Mouse (Mus musculus): Measurements from ENCODE around the gene Selenof. TPM values are rescaled to one million over a fixed set of nuclear protein-coding genes. Genes with fewer than 3 reads are reported as not detected.

Selenof gene
- polyA plus RNA-seq, 1 experiment from 2014 or later = 413 TPM

GRCm38 (mm10) chr3:144565212-144565611, 4.9 kb upstream of the Selenof start:
- Histone ChIP-seq H3K27ac (ENCODE audit: poor library complexity, severe bottlenecking) (no peak overlapping the region), H3K36me3 (no peaks in the 10 kb centered on the region), H3K4me2 (no peak overlapping the region), H3K27me3 (replicated peaks) (no peaks in the 10 kb centered on the region), H3K4me1 (replicated peaks) (peaks cover 31% of the 10 kb centered on the region), H3K9me3 (replicated peaks) (no peaks in the 10 kb centered on the region), H3K9ac (no peak overlapping the region), H3K4me3 (no peak overlapping the region)
- WGBS = 68% methylated on average over 7 of the region's 7 CpGs
- ATAC-seq (ENCODE audit: insufficient number of reproducible peaks, low FRiP score) = no peak

DNA sequence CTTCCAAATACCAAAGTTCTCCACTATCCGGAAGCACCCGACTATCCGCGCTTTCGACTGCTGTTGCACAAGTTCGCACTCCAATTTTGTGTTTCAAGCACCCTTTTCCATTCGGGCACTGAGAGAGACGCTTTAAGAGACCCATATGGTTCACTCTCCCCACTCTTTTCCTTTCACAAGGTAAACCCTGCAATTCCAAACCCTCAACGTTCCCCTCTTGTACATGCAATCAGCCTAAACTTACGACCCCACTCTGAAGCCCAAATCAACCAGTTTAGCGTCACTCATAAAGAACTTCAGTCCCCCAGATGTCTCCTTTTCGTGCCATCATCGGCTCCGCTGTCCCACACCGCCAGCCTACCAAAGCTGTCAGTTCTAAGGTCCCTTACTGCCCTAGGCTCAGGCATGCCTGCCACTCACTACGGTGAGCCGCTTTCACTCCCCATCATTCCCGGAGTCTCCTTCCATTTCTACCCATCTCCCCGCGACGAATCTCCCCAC, 1.2 kb upstream of the Selenof start:
- Histone ChIP-seq H3K36me3 (peaks cover 9% of the 10 kb centered on the region), H3K4me2 (peak overlapping the region; percentile 98), H3K4me1 (replicated peaks) (peaks cover 27% of the 10 kb centered on the region), H3K9ac (peak overlapping the region; percentile 86), H3K27ac (ENCODE audit: poor library complexity, severe bottlenecking) (peak overlapping the region; percentile 81), H3K4me3 (peak overlapping the region; percentile 81), H3K9me3 (replicated peaks) (no peaks in the 10 kb centered on the region), H3K27me3 (replicated peaks) (no peaks in the 10 kb centered on the region)
- WGBS = under 1% methylated on average over 21 of the region's 21 CpGs
- no peak for ATAC-seq (ENCODE audit: insufficient number of reproducible peaks, low FRiP score)

GRCm38 (mm10) chr3:144569401-144569971, 618 bp upstream of the Selenof start:
- peak overlapping the region; percentile 98 for H3K4me2 ChIP-seq
- peak overlapping the region; percentile 81 for H3K27ac ChIP-seq (ENCODE audit: poor library complexity, severe bottlenecking)
- H3K4me3 ChIP-seq = peak overlapping the region; percentile 81
- H3K9me3 ChIP-seq (replicated peaks) = no peaks in the 10 kb centered on the region
- H3K4me1 ChIP-seq (replicated peaks) = peaks cover 30% of the 10 kb centered on the region
- peaks cover 12% of the 10 kb centered on the region for H3K36me3 ChIP-seq
- ATAC-seq (ENCODE audit: insufficient number of reproducible peaks, low FRiP score) = peak; percentile 16
- H3K27me3 ChIP-seq (replicated peaks) = no peaks in the 10 kb centered on the region
- H3K9ac ChIP-seq = peak overlapping the region; percentile 86
- 0% methylated on average over 47 of the region's 47 CpGs for WGBS

DNA sequence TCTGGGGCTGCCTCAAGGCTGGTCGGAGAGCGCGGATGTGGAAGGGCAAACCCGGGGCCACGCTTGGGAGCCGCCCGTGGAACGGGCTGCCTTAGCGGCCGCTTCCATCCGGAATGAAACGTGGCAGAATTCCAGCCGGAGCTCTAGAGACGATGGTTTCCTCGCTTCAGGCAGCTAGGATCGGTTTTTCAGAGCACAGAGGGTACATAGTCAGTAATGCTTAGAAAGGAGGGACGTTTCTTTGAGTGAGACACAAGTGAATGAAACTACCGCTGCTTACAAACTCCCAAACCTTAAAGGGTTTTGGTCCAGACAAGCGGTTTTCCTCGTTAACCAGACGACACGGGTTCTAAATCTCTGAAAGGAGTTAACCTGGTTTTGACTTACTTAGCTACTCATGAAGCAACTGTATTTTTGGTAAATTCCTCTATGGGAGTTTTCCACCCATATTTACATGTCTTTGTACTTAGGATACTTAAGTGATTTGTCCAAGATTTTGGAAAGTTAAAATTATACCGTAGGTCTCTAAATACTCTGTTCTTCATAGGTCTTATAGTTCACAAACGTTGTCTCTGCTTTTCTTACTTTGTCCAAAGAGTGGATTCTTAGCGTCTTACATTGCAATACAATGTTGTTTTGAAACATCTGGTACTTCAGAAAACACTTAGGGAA, 848 bp downstream of the Selenof start:
- Histone ChIP-seq H3K4me3 (peak overlapping the region; percentile 81), H3K27me3 (replicated peaks) (no peaks in the 10 kb centered on the region), H3K9ac (peak overlapping the region; percentile 97), H3K36me3 (peaks cover 19% of the 10 kb centered on the region), H3K27ac (ENCODE audit: poor library complexity, severe bottlenecking) (peak overlapping the region; percentile 95), H3K4me1 (replicated peaks) (peaks cover 36% of the 10 kb centered on the region), H3K4me2 (peak overlapping the region; percentile 62), H3K9me3 (replicated peaks) (no peaks in the 10 kb centered on the region)
- WGBS = 1% methylated on average over 25 of the region's 25 CpGs
- ATAC-seq (ENCODE audit: insufficient number of reproducible peaks, low FRiP score) = no peak

GRCm38 (mm10) chr3:144574256-144574655, 4.2 kb downstream of the Selenof start:
- H3K27ac ChIP-seq (ENCODE audit: poor library complexity, severe bottlenecking) = no peak overlapping the region
- H3K4me2 ChIP-seq = no peak overlapping the region
- peaks cover 41% of the 10 kb centered on the region for H3K4me1 ChIP-seq (replicated peaks)
- no peak overlapping the region for H3K9ac ChIP-seq
- no peak overlapping the region for H3K4me3 ChIP-seq
- ATAC-seq (ENCODE audit: insufficient number of reproducible peaks, low FRiP score) = no peak
- no peaks in the 10 kb centered on the region for H3K9me3 ChIP-seq (replicated peaks)
- 76% methylated on average over 7 of the region's 7 CpGs for WGBS
- H3K27me3 ChIP-seq (replicated peaks) = no peaks in the 10 kb centered on the region
- H3K36me3 ChIP-seq = peaks cover 38% of the 10 kb centered on the region

- no peak for ATAC-seq (ENCODE audit: insufficient number of reproducible peaks, low FRiP score)
- Histone ChIP-seq H3K9ac (no peak overlapping the region), H3K4me2 (no peak overlapping the region), H3K36me3 (peaks cover 50% of the 10 kb centered on the region), H3K4me1 (replicated peaks) (peaks cover 56% of the 10 kb centered on the region), H3K27me3 (replicated peaks) (no peaks in the 10 kb centered on the region), H3K9me3 (replicated peaks) (no peaks in the 10 kb centered on the region), H3K27ac (ENCODE audit: poor library complexity, severe bottlenecking) (no peak overlapping the region), H3K4me3 (no peak overlapping the region)
- WGBS = 75% methylated on average over 10 of the region's 10 CpGs
Measured at GRCm38 (mm10) chr3:144577366-144578340, 7.5 kb downstream of the Selenof start.

GRCm38 (mm10) chr3:144578921-144579320, 8.8 kb downstream of the Selenof start:
- peaks cover 56% of the 10 kb centered on the region for H3K4me1 ChIP-seq (replicated peaks)
- 86% methylated on average over 4 of the region's 4 CpGs for WGBS

DNA sequence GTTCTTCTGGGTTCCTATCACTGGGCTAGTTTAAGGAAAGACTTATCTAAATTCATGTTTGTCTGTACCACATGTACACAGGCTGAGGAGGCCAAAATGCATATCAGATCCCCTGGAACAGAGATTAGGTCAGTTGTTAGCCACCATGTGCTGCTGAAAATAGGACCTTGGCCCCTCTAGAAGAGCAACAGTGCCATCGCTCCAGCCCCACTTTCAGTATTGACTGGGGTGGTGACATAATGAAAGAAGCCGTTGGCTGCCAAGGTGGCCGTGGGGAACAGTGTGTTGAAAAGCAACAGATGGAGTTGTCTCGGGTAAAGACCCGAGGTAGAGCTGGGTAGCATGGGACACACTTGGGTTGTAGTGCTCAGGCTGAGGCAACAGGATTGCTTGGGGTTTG, 9.7 kb downstream of the Selenof start:
- Histone ChIP-seq H3K4me1 (replicated peaks) (peaks cover 56% of the 10 kb centered on the region), H3K27me3 (replicated peaks) (no peaks in the 10 kb centered on the region), H3K4me2 (no peak overlapping the region), H3K36me3 (peaks cover 40% of the 10 kb centered on the region), H3K9me3 (replicated peaks) (no peaks in the 10 kb centered on the region), H3K9ac (no peak overlapping the region), H3K4me3 (no peak overlapping the region), H3K27ac (ENCODE audit: poor library complexity, severe bottlenecking) (peak overlapping the region; percentile 41; the same call in 1 of the 2 replicates)
- WGBS = 45% methylated on average over 5 of the region's 5 CpGs
- no peak for ATAC-seq (ENCODE audit: insufficient number of reproducible peaks, low FRiP score)

More at GRCm38 (mm10) chr3:144578921-144579320, 8.8 kb downstream of the Selenof start:
- ATAC-seq (ENCODE audit: insufficient number of reproducible peaks, low FRiP score) = no peak
- H3K27ac ChIP-seq (ENCODE audit: poor library complexity, severe bottlenecking) = no peak overlapping the region
- no peaks in the 10 kb centered on the region for H3K9me3 ChIP-seq (replicated peaks)
- H3K4me2 ChIP-seq = no peak overlapping the region
- H3K9ac ChIP-seq = no peak overlapping the region
- H3K36me3 ChIP-seq = peaks cover 47% of the 10 kb centered on the region
- H3K27me3 ChIP-seq (replicated peaks) = no peaks in the 10 kb centered on the region
- H3K4me3 ChIP-seq = no peak overlapping the region

DNA sequence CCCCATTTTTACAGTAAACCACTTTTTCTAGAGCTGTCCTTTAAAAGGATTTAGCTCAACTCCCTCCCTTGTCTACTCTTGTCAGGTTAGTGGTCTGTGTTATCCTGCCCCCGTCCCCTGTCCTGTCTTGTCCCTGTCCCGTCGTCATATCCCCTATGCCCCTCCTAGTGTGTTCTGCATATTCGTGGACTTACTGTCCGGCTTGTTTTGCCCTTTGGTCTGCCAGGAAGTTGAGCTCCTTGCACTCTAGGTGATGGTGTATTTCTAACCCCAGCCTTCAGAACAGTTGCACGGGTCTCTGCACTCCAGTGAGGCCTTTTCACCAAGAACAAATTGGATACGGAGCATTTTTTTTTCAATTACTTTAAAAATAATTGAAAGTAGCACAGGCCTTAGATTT, 10.2 kb downstream of the Selenof start:
- no peak for ATAC-seq (ENCODE audit: insufficient number of reproducible peaks, low FRiP score)
- no peak overlapping the region for H3K4me2 ChIP-seq
- H3K9me3 ChIP-seq (replicated peaks) = no peaks in the 10 kb centered on the region
- 75% methylated on average over 7 of the region's 7 CpGs for WGBS
- no peaks in the 10 kb centered on the region for H3K27me3 ChIP-seq (replicated peaks)
- peaks cover 36% of the 10 kb centered on the region for H3K36me3 ChIP-seq
- H3K4me1 ChIP-seq (replicated peaks) = peaks cover 55% of the 10 kb centered on the region
- no peak overlapping the region for H3K9ac ChIP-seq
- H3K27ac ChIP-seq (ENCODE audit: poor library complexity, severe bottlenecking) = no peak overlapping the region
- H3K4me3 ChIP-seq = no peak overlapping the region

GRCm38 (mm10) chr3:144581842-144582241, 11.7 kb downstream of the Selenof start:
- Histone ChIP-seq H3K4me1 (replicated peaks) (peaks cover 61% of the 10 kb centered on the region), H3K9me3 (replicated peaks) (no peaks in the 10 kb centered on the region), H3K36me3 (peaks cover 33% of the 10 kb centered on the region), H3K27me3 (replicated peaks) (no peaks in the 10 kb centered on the region), H3K4me2 (peak overlapping the region; percentile 36; the same call in 1 of the 2 replicates), H3K27ac (ENCODE audit: poor library complexity, severe bottlenecking) (no peak overlapping the region), H3K4me3 (no peak overlapping the region), H3K9ac (0 out of 2 replicates have a peak overlapping the region, but pooled peaks have one; percentile 45)
- WGBS = 38% methylated on average over 3 of the region's 3 CpGs
- ATAC-seq (ENCODE audit: insufficient number of reproducible peaks, low FRiP score) = no peak

GRCm38 (mm10) chr3:144582306-144582705, 12.2 kb downstream of the Selenof start:
- H3K4me2 ChIP-seq = no peak overlapping the region
- no peak overlapping the region for H3K27ac ChIP-seq (ENCODE audit: poor library complexity, severe bottlenecking)
- peaks cover 65% of the 10 kb centered on the region for H3K4me1 ChIP-seq (replicated peaks)
- H3K9ac ChIP-seq = no peak overlapping the region
- ATAC-seq (ENCODE audit: insufficient number of reproducible peaks, low FRiP score) = no peak
- H3K4me3 ChIP-seq = no peak overlapping the region
- no peaks in the 10 kb centered on the region for H3K27me3 ChIP-seq (replicated peaks)
- H3K9me3 ChIP-seq (replicated peaks) = no peaks in the 10 kb centered on the region
- peaks cover 38% of the 10 kb centered on the region for H3K36me3 ChIP-seq
- 55% methylated on average over 4 of the region's 4 CpGs for WGBS

Data from heart, embryonic 12.5 days (tissue).